Mouse (Mus musculus) cortical plate, adult 2 months (tissue): ENCODE measurements around the gene Bax. TPM values are rescaled to one million over a fixed set of nuclear protein-coding genes. Genes with fewer than 3 reads are reported as not detected.

Source experiments
- H3K27ac ChIP-seq: fragments of 200-500 bp; 2 replicates; pipeline ENCODE4 v1.5.1; 2012; ENCODE audit warnings: low read length, control low read depth, inconsistent platforms; ENCODE audit not compliant: insufficient read depth
- H3K4me1 ChIP-seq: fragments of 200-500 bp; 2 replicates; pipeline ENCODE4 v1.6.1; 2011; ENCODE audit warnings: low read length; ENCODE audit not compliant: control insufficient read depth, insufficient read depth
- H3K4me3 ChIP-seq: fragments of 200-500 bp; 2 replicates; pipeline ENCODE4 v1.5.1; 2011; ENCODE audit warnings: mild to moderate bottlenecking, low read length, control low read depth; ENCODE audit not compliant: insufficient read depth
- CTCF ChIP-seq: fragments of 200-500 bp; IDR thresholded peaks from 2 replicates; pipeline ENCODE4 v1.5.1; 2011; ENCODE audit warnings: mild to moderate bottlenecking, control low read depth, low read length; ENCODE audit not compliant: insufficient read depth; ENCODE audit errors: extremely low read depth
- POLR2A ChIP-seq: fragments of 200-500 bp; IDR thresholded peaks from 2 replicates; pipeline ENCODE4 v1.6.1; 2011; ENCODE audit warnings: mild to moderate bottlenecking, low read length, control low read depth; ENCODE audit not compliant: insufficient read depth; ENCODE audit errors: extremely low read depth
- polyA plus RNA-seq: library from polyadenylated mRNA; depleted of rRNA; stranded (reverse); fragments of >200 nt; gene quantifications from 2 replicates; pipeline ENCODE4 v1.2.3, GENCODE M21; 2012

The Bax gene
- polyA plus RNA-seq, 1 experiment = 99.4 TPM

GRCm38 (mm10) chr7:45457204-45458060 lies 9.3 kb downstream of the Bax start:
- no peak for TF ChIP-seq CTCF
- peak; percentile 24; the same call in 1 of the 2 replicates for TF ChIP-seq POLR2A
- Histone ChIP-seq H3K27ac (no peak overlapping the region), H3K4me1 (peaks cover 6% of the 10 kb centered on the region; the same call in 1 of the 2 replicates), H3K4me3 (peak overlapping the region; percentile 93; the same call in 1 of the 2 replicates)

DNA sequence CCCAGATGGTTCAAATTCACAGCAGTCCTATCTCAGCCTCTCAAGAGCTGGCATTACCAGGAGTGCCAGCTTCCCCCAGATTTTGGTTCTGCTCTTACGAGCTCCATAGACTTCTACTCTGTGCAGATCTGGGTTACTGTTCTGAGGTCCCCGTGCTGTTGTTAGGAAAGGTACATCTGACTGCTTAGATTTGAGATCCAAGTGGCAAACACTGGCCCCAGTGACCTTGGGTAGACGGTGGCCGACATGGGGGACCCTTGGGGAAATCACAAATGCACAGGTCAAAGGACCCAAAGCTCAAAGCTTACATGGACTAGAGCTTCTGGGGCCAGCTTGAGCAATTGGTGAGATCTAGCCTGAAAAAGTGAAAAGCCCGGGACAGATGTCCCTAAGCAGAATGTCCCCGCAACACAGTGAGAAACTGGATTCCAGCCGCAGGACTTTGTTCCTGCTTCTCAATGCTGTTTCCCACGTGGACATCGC lies 9.9 kb downstream of the Bax start:
- H3K27ac ChIP-seq = no peak overlapping the region
- peaks cover 6% of the 10 kb centered on the region; the same call in 1 of the 2 replicates for H3K4me1 ChIP-seq
- TF ChIP-seq POLR2A (no peak), CTCF (no peak)
- H3K4me3 ChIP-seq = no peak overlapping the region

DNA sequence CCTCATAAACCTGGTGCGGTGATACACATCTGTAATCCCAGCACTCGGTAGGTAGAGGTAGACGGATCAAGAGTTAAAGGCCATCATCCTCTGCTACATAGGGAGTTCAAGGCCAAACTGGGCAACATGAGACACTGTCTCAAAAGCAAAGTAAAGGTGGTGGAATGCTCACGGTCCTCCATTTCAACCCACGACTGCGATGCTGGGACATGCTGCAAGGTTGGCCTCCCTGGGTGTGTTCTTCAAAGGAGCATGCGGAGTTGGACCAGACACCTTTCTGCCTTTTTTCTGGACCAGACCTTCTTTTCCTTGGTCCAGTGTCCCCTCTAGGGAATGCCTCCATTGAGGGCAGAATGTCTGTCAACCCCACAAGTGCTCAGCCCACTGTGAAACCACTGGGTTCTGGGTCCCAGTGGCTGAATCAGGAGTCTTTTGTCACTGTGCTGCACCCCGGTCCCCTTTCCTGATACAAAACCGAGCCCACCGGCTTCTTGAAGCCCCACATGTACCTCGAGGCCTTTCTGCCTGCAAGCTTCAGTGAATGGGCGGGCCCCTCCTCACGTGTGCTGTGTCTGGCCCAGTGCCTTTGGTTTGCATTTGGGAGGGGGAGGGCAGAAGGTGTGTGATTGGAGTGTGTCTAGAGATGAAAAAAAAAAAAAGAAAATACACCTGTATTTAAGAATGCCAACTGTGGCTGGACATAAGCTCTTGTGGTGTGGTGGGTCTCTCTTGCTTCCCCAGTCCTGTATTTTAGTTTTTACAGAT lies 10.6 kb downstream of the Bax start:
- Histone ChIP-seq H3K4me3 (no peak overlapping the region), H3K27ac (no peak overlapping the region), H3K4me1 (peaks cover 6% of the 10 kb centered on the region; the same call in 1 of the 2 replicates)
- TF ChIP-seq POLR2A = no peak
- TF ChIP-seq CTCF = no peak

GRCm38 (mm10) chr7:45454971-45455370 lies 11.7 kb downstream of the Bax start:
- Histone ChIP-seq H3K4me3 (no peak overlapping the region), H3K27ac (no peak overlapping the region), H3K4me1 (peaks cover 3% of the 10 kb centered on the region; the same call in 1 of the 2 replicates)
- TF ChIP-seq CTCF = no peak
- no peak for TF ChIP-seq POLR2A

DNA sequence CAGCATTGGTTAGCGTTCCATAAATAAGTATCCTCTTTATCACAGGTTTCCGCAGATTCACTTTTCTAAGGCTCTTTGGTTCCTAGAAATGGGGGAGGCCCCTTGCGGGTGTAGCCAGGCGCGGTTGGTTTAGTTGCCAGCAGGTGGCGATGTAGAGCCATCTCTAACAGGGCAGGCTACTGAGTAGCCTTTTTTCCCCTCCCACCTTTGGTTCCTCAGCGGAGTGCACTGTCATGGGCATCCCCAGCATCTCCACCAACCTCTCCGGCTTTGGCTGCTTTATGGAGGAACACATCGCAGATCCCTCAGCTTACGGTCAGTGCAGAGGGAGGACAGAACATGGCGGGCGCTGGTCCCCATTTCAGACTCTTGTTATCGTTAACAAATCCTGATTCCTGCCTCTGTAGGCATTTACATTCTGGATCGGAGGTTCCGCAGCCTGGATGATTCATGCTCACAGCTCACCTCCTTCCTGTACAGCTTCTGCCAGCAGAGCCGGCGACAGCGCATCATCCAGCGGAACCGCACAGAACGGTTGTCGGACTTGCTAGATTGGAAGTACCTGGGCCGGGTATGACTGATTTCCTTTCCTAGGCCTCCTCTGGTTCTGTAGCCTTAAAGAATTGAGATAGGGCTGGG lies 15.2 kb downstream of the Bax start:
- TF ChIP-seq POLR2A (peak; percentile 80), CTCF (peak; percentile 71)
- Histone ChIP-seq H3K27ac (peak overlapping the region; percentile 9; the same call in 1 of the 2 replicates), H3K4me3 (peak overlapping the region; percentile 33), H3K4me1 (no peaks in the 10 kb centered on the region)

DNA sequence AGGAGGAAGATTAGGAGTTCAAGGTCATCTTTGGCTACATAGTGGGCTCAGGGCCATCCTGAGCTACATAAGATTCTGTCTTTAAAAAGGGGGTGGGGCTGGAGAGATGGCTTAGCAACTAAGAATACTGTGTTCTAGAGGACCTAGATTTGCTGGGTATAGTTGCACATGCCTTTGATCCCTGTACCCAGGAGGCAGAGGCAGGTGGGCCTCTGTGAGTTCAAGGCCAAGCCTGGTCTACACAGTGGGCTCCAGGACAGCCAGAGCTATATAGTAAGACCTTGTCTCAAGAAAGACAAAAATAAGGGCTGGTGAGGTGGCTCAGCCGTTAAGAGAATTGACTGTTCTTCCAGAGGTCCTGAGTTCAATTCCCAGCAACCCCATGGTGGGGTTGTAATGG lies 16.7 kb downstream of the Bax start:
- TF ChIP-seq POLR2A (no peak), CTCF (no peak)

GRCm38 (mm10) chr7:45447325-45447990 lies 19.2 kb downstream of the Bax start:
- Histone ChIP-seq H3K27ac (no peak overlapping the region), H3K4me3 (peak overlapping the region; percentile 32), H3K4me1 (no peaks in the 10 kb centered on the region)
- peak; percentile 53 for TF ChIP-seq CTCF
- no peak for TF ChIP-seq POLR2A

More for the DNA sequence above, 16.7 kb downstream of the Bax start:
- no peak overlapping the region for H3K27ac ChIP-seq
- H3K4me1 ChIP-seq = no peaks in the 10 kb centered on the region
- H3K4me3 ChIP-seq = no peak overlapping the region

- Histone ChIP-seq H3K27ac (no peak overlapping the region), H3K4me3 (no peak overlapping the region), H3K4me1 (no peaks in the 10 kb centered on the region)
- TF ChIP-seq POLR2A (no peak), CTCF (no peak)
Observed at GRCm38 (mm10) chr7:45446589-45446988, 20.1 kb downstream of the Bax start.
